Mouse (Mus musculus): ENCODE data around the gene Gm13276. TPM values are rescaled to one million over a fixed set of nuclear protein-coding genes. Genes with fewer than 3 reads are reported as not detected.
"Not testable (repeated sequence)": the region's sequence is repeated elsewhere in the genome, so short reads cannot be mapped to it uniquely, and the experiment has no call there.

Gene Gm13276
- total RNA-seq, 2 experiments from 2014 or later, result not detected

GRCm38 (mm10) chr4:88760431-88760830 lies 25.1 kb upstream of the Gm13276 start:
- peak; percentile 54 for TF ChIP-seq CTCF (IDR thresholded peaks at IDR 0.05)
- intact Hi-C loops (cut with DNase I); H3K27ac ChIP-seq: not testable (repeated sequence)
- peak overlapping the region; percentile 19; the same call in 1 of the 2 replicates for H3K4me3 ChIP-seq
- peak in 1 of 2 experiments; percentile 51 for DNase-seq (ENCODE audit: extremely low spot score in 1 of 2, low spot score in 2 of 2)

- peak; percentile 12 for TF ChIP-seq CTCF (IDR thresholded peaks at IDR 0.05)
- H3K27ac ChIP-seq; intact Hi-C loops (cut with DNase I); H3K4me3 ChIP-seq: not testable (repeated sequence)
- DNase-seq (ENCODE audit: extremely low spot score in 1 of 2, low spot score in 2 of 2), result peak; percentile 69 to 72
Observed at GRCm38 (mm10) chr4:88761776-88762175, 23.7 kb upstream of the Gm13276 start.

- DNase-seq (ENCODE audit: extremely low spot score in 1 of 2, low spot score in 2 of 2); H3K27ac ChIP-seq; intact Hi-C loops (cut with DNase I); H3K4me3 ChIP-seq: not testable (repeated sequence)
Observed at GRCm38 (mm10) chr4:88762341-88762740, 23.2 kb upstream of the Gm13276 start.

- peak in 1 of 2 experiments; percentile 22 for DNase-seq (ENCODE audit: extremely low spot score in 1 of 2, low spot score in 2 of 2)
- H3K27ac ChIP-seq; intact Hi-C loops (cut with DNase I); H3K4me3 ChIP-seq: not testable (repeated sequence)
- TF ChIP-seq CTCF (IDR thresholded peaks at IDR 0.05), result peak; percentile 53
Observed at GRCm38 (mm10) chr4:88763384-88764018, 22.0 kb upstream of the Gm13276 start.

GRCm38 (mm10) chr4:88773534-88773933 lies 12.0 kb upstream of the Gm13276 start, which contains the start of gene Gm13290:
Gene Gm13290, plus strand, starts transcription at chr4:88773834.
- H3K4me3 ChIP-seq; DNase-seq (ENCODE audit: extremely low spot score in 1 of 2, low spot score in 2 of 2); H3K27ac ChIP-seq; intact Hi-C loops (cut with DNase I): not testable (repeated sequence)

GRCm38 (mm10) chr4:88776622-88777021 lies 8.9 kb upstream of the Gm13276 start, which contains the start of gene Gm13289:
Gene Gm13289, plus strand, starts transcription at chr4:88776922.
- intact Hi-C loops (cut with DNase I); H3K4me3 ChIP-seq; DNase-seq (ENCODE audit: extremely low spot score in 1 of 2, low spot score in 2 of 2): not testable (repeated sequence)

GRCm38 (mm10) chr4:88779550-88779949 lies 6.0 kb upstream of the Gm13276 start, which contains the start of gene Gm13272:
Gene Gm13272, plus strand, starts transcription at chr4:88779850.
- intact Hi-C loops (cut with DNase I); H3K27ac ChIP-seq; H3K4me3 ChIP-seq; DNase-seq (ENCODE audit: extremely low spot score in 1 of 2, low spot score in 2 of 2): not testable (repeated sequence)

More at GRCm38 (mm10) chr4:88776622-88777021, 8.9 kb upstream of the Gm13276 start, which contains the start of gene Gm13289:
- H3K27ac ChIP-seq, result not testable (repeated sequence)

- H3K4me3 ChIP-seq; intact Hi-C loops (cut with DNase I); DNase-seq (ENCODE audit: extremely low spot score in 1 of 2, low spot score in 2 of 2); H3K27ac ChIP-seq: not testable (repeated sequence)
Observed at GRCm38 (mm10) chr4:88780320-88780719, 5.2 kb upstream of the Gm13276 start.

- H3K27ac ChIP-seq; DNase-seq (ENCODE audit: extremely low spot score in 1 of 2, low spot score in 2 of 2); H3K4me3 ChIP-seq; intact Hi-C loops (cut with DNase I): not testable (repeated sequence)
Observed at GRCm38 (mm10) chr4:88781831-88782230, 3.7 kb upstream of the Gm13276 start, which contains the start of gene Ifnz. Gene Ifnz, plus strand, starts transcription at chr4:88782131.

- H3K4me3 ChIP-seq; H3K27ac ChIP-seq; DNase-seq (ENCODE audit: extremely low spot score in 1 of 2, low spot score in 2 of 2); intact Hi-C loops (cut with DNase I): not testable (repeated sequence)
Observed at GRCm38 (mm10) chr4:88782335-88782734, 3.2 kb upstream of the Gm13276 start.

- intact Hi-C loops (cut with DNase I); H3K27ac ChIP-seq; H3K4me3 ChIP-seq: not testable (repeated sequence)
- peak; percentile 42 for TF ChIP-seq CTCF (IDR thresholded peaks at IDR 0.05)
- DNase-seq (ENCODE audit: extremely low spot score in 1 of 2, low spot score in 2 of 2), result peak; percentile 61 to 63
Observed at GRCm38 (mm10) chr4:88788402-88788801, 2.9 kb downstream of the Gm13276 start, which contains the start of gene Gm13277. Gene Gm13277, plus strand, starts transcription at chr4:88788632.

- H3K4me3 ChIP-seq; H3K27ac ChIP-seq; intact Hi-C loops (cut with DNase I); DNase-seq (ENCODE audit: extremely low spot score in 1 of 2, low spot score in 2 of 2): not testable (repeated sequence)
Observed at GRCm38 (mm10) chr4:88791250-88791649, 5.7 kb downstream of the Gm13276 start, which contains the start of gene Gm13278. Gene Gm13278, plus strand, starts transcription at chr4:88791550.

Data from left cerebral cortex, adult 2 months (tissue).